Mouse (Mus musculus) spleen, embryonic (tissue): ENCODE data around the gene Tmprss12.
"Not testable (repeated sequence)": the region's sequence is repeated elsewhere in the genome, so short reads cannot be mapped to it uniquely, and the experiment has no call there.

Experiments used
- CTCF ChIA-PET: fragments of 350-600 bp; sonication (Branson Sonifier 250); formaldehyde crosslinking; loops from one replicate; lab custom pipeline; 2022; lab: Charles Lee

Gene Tmprss12

GRCm38 (mm10) chr15:100273791-100274308, 6.8 kb upstream of the Tmprss12 start:
- CTCF ChIA-PET: not testable (repeated sequence)

- CTCF ChIA-PET: no interaction called here
Measured at GRCm38 (mm10) chr15:100274790-100275559, 5.7 kb upstream of the Tmprss12 start.

GRCm38 (mm10) chr15:100276403-100276802, 4.2 kb upstream of the Tmprss12 start:
- CTCF ChIA-PET: no interaction called here

- CTCF ChIA-PET: no interaction called here
Measured at GRCm38 (mm10) chr15:100277586-100277985, 3.1 kb upstream of the Tmprss12 start.

- CTCF ChIA-PET: interaction anchor here (0.7 kb wide), 1 partner anchor 1591 kb away, joined by 5 read pairs; no protein-coding TSS in a partner anchor
Measured at GRCm38 (mm10) chr15:100288980-100289379, 8.3 kb downstream of the Tmprss12 start.

GRCm38 (mm10) chr15:100290858-100291257, 10.2 kb downstream of the Tmprss12 start:
- CTCF ChIA-PET: no interaction called here

GRCm38 (mm10) chr15:100292326-100292725, 11.7 kb downstream of the Tmprss12 start:
- CTCF ChIA-PET: no interaction called here

- CTCF ChIA-PET: no interaction called here
Measured at GRCm38 (mm10) chr15:100297856-100298255, 17.2 kb downstream of the Tmprss12 start.

GRCm38 (mm10) chr15:100300499-100300898, 19.9 kb downstream of the Tmprss12 start:
- CTCF ChIA-PET: no interaction called here

GRCm38 (mm10) chr15:100301556-100301955, 20.9 kb downstream of the Tmprss12 start:
- CTCF ChIA-PET: no interaction called here

- CTCF ChIA-PET: no interaction called here
Measured at GRCm38 (mm10) chr15:100303428-100304018, 22.9 kb downstream of the Tmprss12 start.

- CTCF ChIA-PET: no interaction called here
Measured at GRCm38 (mm10) chr15:100304019-100304991, 23.7 kb downstream of the Tmprss12 start, which contains the start of gene Mettl7a1. Gene Mettl7a1 (plus strand): TSS chr15:100304140.

- CTCF ChIA-PET: interaction anchor here (0.6 kb wide), 1 partner anchor 190 kb away, joined by 5 read pairs; no protein-coding TSS in a partner anchor
Measured at GRCm38 (mm10) chr15:100306201-100306600, 25.6 kb downstream of the Tmprss12 start.

GRCm38 (mm10) chr15:100307438-100308096, 26.9 kb downstream of the Tmprss12 start:
- CTCF ChIA-PET: not testable (repeated sequence)

- CTCF ChIA-PET: interaction anchor here (0.8 kb wide), 1 partner anchor 9 kb away, joined by 3 read pairs; no protein-coding TSS in a partner anchor
Measured at GRCm38 (mm10) chr15:100312346-100312745, 31.7 kb downstream of the Tmprss12 start.

GRCm38 (mm10) chr15:100314448-100315145, 34.0 kb downstream of the Tmprss12 start:
- CTCF ChIA-PET: no interaction called here

GRCm38 (mm10) chr15:100318014-100318671, 37.5 kb downstream of the Tmprss12 start:
- CTCF ChIA-PET: not testable (repeated sequence)

- CTCF ChIA-PET: interaction anchor here (0.7 kb wide), 1 partner anchor 78 kb away, joined by 5 read pairs; no protein-coding TSS in a partner anchor
Measured at GRCm38 (mm10) chr15:100319884-100320283, 39.2 kb downstream of the Tmprss12 start.

GRCm38 (mm10) chr15:100320295-100320905, 39.8 kb downstream of the Tmprss12 start:
- CTCF ChIA-PET: interaction anchor here (0.8 kb wide), 1 partner anchor 8 kb away, joined by 3 read pairs; no protein-coding TSS in a partner anchor
